Mouse (Mus musculus): ENCODE data around the gene Plpp3.

Gene Plpp3

GRCm38 (mm10) chr4:105221256-105221840 is 64.2 kb downstream of the Plpp3 start:
- DNase-seq = no peak

- peak; percentile 86 for DNase-seq
Measured at GRCm38 (mm10) chr4:105223101-105223924, 66.2 kb downstream of the Plpp3 start.

GRCm38 (mm10) chr4:105223925-105224300 is 66.8 kb downstream of the Plpp3 start:
- peak; percentile 96 for DNase-seq

GRCm38 (mm10) chr4:105225512-105225911 is 68.4 kb downstream of the Plpp3 start:
- peak; percentile 96 for DNase-seq

- DNase-seq = peak; percentile 91
Measured at GRCm38 (mm10) chr4:105226351-105226750, 69.2 kb downstream of the Plpp3 start.

GRCm38 (mm10) chr4:105230127-105230526 is 73.0 kb downstream of the Plpp3 start:
- peak; percentile 85 for DNase-seq

- no peak for DNase-seq
Measured at GRCm38 (mm10) chr4:105240233-105240632, 83.1 kb downstream of the Plpp3 start.

- no peak for DNase-seq
Measured at GRCm38 (mm10) chr4:105244931-105245330, 87.8 kb downstream of the Plpp3 start.

GRCm38 (mm10) chr4:105245479-105245944 is 88.4 kb downstream of the Plpp3 start:
- DNase-seq = peak; percentile 97

- no peak for DNase-seq
Measured at GRCm38 (mm10) chr4:105246331-105246730, 89.2 kb downstream of the Plpp3 start.

- DNase-seq = peak; percentile 84
Measured at GRCm38 (mm10) chr4:105248161-105248560, 91.0 kb downstream of the Plpp3 start.

GRCm38 (mm10) chr4:105249283-105249682 is 92.1 kb downstream of the Plpp3 start:
- DNase-seq = no peak

GRCm38 (mm10) chr4:105250946-105251345 is 93.8 kb downstream of the Plpp3 start:
- DNase-seq = no peak

- DNase-seq = no peak
Measured at GRCm38 (mm10) chr4:105252044-105252443, 94.9 kb downstream of the Plpp3 start.

GRCm38 (mm10) chr4:105252571-105253200 is 95.5 kb downstream of the Plpp3 start:
- peak; percentile 87 for DNase-seq

- peak; percentile 83 for DNase-seq
Measured at GRCm38 (mm10) chr4:105253453-105254341, 96.5 kb downstream of the Plpp3 start.

GRCm38 (mm10) chr4:105254365-105254764 is 97.2 kb downstream of the Plpp3 start:
- no peak for DNase-seq

GRCm38 (mm10) chr4:105255185-105255584 is 98.0 kb downstream of the Plpp3 start:
- DNase-seq = no peak

GRCm38 (mm10) chr4:105257667-105258560 is 100.8 kb downstream of the Plpp3 start:
- DNase-seq = no peak

GRCm38 (mm10) chr4:105260385-105260784 is 103.2 kb downstream of the Plpp3 start:
- no peak for DNase-seq

GRCm38 (mm10) chr4:105260893-105261769 is 104.0 kb downstream of the Plpp3 start:
- DNase-seq = no peak

Measured in heart, adult 11 months (tissue).